Mouse (Mus musculus) C2C12 (cell line): ENCODE results near the gene Tfpt.

Experiments
- CEBPB ChIP-seq: IDR thresholded peaks from one replicate; pipeline ENCODE4 v1.6.1; 2011; ENCODE audit warnings: low read depth, mild to moderate bottlenecking, control low read depth, moderate library complexity
- CTCF ChIP-seq: IDR thresholded peaks from one replicate; pipeline ENCODE4 v1.5.1; 2011; ENCODE audit not compliant: control insufficient read depth, insufficient read depth, insufficient read length
- FOSL1 ChIP-seq: IDR thresholded peaks from one replicate; pipeline ENCODE4 v1.8.0; 2011; ENCODE audit warnings: mild to moderate bottlenecking, low read length; ENCODE audit not compliant: poor library complexity, insufficient read depth, severe bottlenecking
- MAX ChIP-seq: IDR thresholded peaks from one replicate; pipeline ENCODE4 v1.6.1; 2011; ENCODE audit warnings: mild to moderate bottlenecking, control low read depth
- MYOD1 ChIP-seq: IDR thresholded peaks from one replicate; pipeline ENCODE4 v1.6.1; 2011; ENCODE audit warnings: low read depth; ENCODE audit not compliant: control insufficient read depth, insufficient read length
- MYOG ChIP-seq: IDR thresholded peaks from one replicate; pipeline ENCODE4 v1.6.1; 2011; ENCODE audit not compliant: control insufficient read depth, insufficient read length; ENCODE audit errors: extremely low read depth
- USF1 ChIP-seq: IDR thresholded peaks from one replicate; pipeline ENCODE4 v1.6.1; 2011; ENCODE audit warnings: low read depth, mild to moderate bottlenecking, control low read depth, moderate library complexity

DNA sequence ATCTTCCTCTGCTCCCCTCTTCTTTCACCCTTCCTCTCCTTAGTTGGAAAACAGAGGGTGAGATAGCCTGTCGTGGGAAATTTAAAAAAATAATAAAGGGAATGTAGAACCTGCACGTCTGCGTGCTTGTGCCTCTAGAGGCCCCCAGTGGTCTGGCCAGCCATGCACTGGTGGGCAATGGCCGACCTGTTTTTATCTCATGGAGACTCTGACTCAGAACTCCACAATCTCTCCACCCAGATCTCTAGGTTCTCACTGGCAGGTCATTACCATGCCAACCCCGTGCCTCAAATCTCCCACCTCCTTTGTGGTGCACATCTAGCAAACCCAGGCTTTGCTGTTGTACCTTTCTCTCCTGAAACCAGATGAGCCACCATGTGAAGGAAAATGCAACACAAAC lies 35.0 kb downstream of the Tfpt start:
- TF ChIP-seq CTCF (no peak), MYOG (no peak), CEBPB (no peak), MYOD1 (no peak), USF1 (no peak), MAX (no peak), FOSL1 (no peak)
